Mouse (Mus musculus): ENCODE measurements around the gene Abcb11. TPM values are rescaled to one million over a fixed set of nuclear protein-coding genes. Genes with fewer than 3 reads are reported as not detected.

Gene Abcb11
- polyA plus RNA-seq, 1 experiment from 2014 or later, result not detected

- H3K4me1 ChIP-seq (ENCODE audit: control insufficient read depth, insufficient read depth, low read length), result no peaks in the 10 kb centered on the region
- H3K27me3 ChIP-seq (ENCODE audit: control insufficient read depth, insufficient read depth, low read length), result no peaks in the 10 kb centered on the region
- DNase-seq (ENCODE audit: low spot score), result peak; percentile 96
- ATAC-seq (replicated peaks; ENCODE audit: insufficient number of reproducible peaks, low FRiP score, low TSS enrichment, low read depth), result peak; percentile 99
- H3K27ac ChIP-seq (replicated peaks; ENCODE audit: low read depth, low read length), result peak within 1 kb of the TSS; percentile 61; the same call in 1 of the 2 replicates
- H3K4me2 ChIP-seq (ENCODE audit: low read depth, low read length), result peak within 1 kb of the TSS; percentile 32
- no peaks in the 10 kb centered on the region for H3K9me3 ChIP-seq (replicated peaks; ENCODE audit: control insufficient read depth, low read length)
- under 1% methylated on average over 46 of the region's 46 CpGs for WGBS
- peak within 1 kb of the TSS; percentile 77 for H3K4me3 ChIP-seq (ENCODE audit: low read depth, low read length)
- H3K36me3 ChIP-seq (replicated peaks; ENCODE audit: control insufficient read depth, insufficient read depth, low read depth, low read length), result peaks cover 4% of the 10 kb centered on the region
- peak within 1 kb of the TSS; percentile 86 for H3K9ac ChIP-seq (replicated peaks; ENCODE audit: low read length)
Observed at GRCm38 (mm10) chr2:69205791-69206351, 136.5 kb downstream of the Abcb11 start, which contains the start of gene Spc25. Spc25 (minus strand) TSS chr2:69206194.

- no peaks in the 10 kb centered on the region for H3K9me3 ChIP-seq (replicated peaks; ENCODE audit: control insufficient read depth, low read length)
- peak overlapping the region; percentile 32 for H3K4me2 ChIP-seq (ENCODE audit: low read depth, low read length)
- peak overlapping the region; percentile 86 for H3K9ac ChIP-seq (replicated peaks; ENCODE audit: low read length)
- H3K36me3 ChIP-seq (replicated peaks; ENCODE audit: control insufficient read depth, insufficient read depth, low read depth, low read length), result peaks cover 4% of the 10 kb centered on the region
- H3K4me3 ChIP-seq (ENCODE audit: low read depth, low read length), result peak overlapping the region; percentile 77
- ATAC-seq (replicated peaks; ENCODE audit: insufficient number of reproducible peaks, low FRiP score, low TSS enrichment, low read depth) (no peak), DNase-seq (ENCODE audit: low spot score) (no peak)
- H3K27ac ChIP-seq (replicated peaks; ENCODE audit: low read depth, low read length), result no peak overlapping the region
- WGBS, result 26% methylated on average over 6 of the region's 6 CpGs
- H3K27me3 ChIP-seq (ENCODE audit: control insufficient read depth, insufficient read depth, low read length), result no peaks in the 10 kb centered on the region
- H3K4me1 ChIP-seq (ENCODE audit: control insufficient read depth, insufficient read depth, low read length), result no peaks in the 10 kb centered on the region
Observed at GRCm38 (mm10) chr2:69205185-69205584, 137.2 kb downstream of the Abcb11 start.

GRCm38 (mm10) chr2:69193555-69193954, 148.9 kb downstream of the Abcb11 start:
- Histone ChIP-seq H3K9me3 (replicated peaks; ENCODE audit: control insufficient read depth, low read length) (no peaks in the 10 kb centered on the region), H3K9ac (replicated peaks; ENCODE audit: low read length) (no peak overlapping the region), H3K27ac (replicated peaks; ENCODE audit: low read depth, low read length) (no peak overlapping the region), H3K4me3 (ENCODE audit: low read depth, low read length) (no peak overlapping the region), H3K27me3 (ENCODE audit: control insufficient read depth, insufficient read depth, low read length) (no peaks in the 10 kb centered on the region), H3K4me1 (ENCODE audit: control insufficient read depth, insufficient read depth, low read length) (no peaks in the 10 kb centered on the region), H3K36me3 (replicated peaks; ENCODE audit: control insufficient read depth, insufficient read depth, low read depth, low read length) (peaks cover 4% of the 10 kb centered on the region), H3K4me2 (ENCODE audit: low read depth, low read length) (no peak overlapping the region)
- no peak for ATAC-seq (replicated peaks; ENCODE audit: insufficient number of reproducible peaks, low FRiP score, low TSS enrichment, low read depth)
- no peak for DNase-seq (ENCODE audit: low spot score)
- 91% methylated on average over 5 of the region's 5 CpGs for WGBS

GRCm38 (mm10) chr2:69191059-69191458, 151.4 kb downstream of the Abcb11 start:
- Histone ChIP-seq H3K4me1 (ENCODE audit: control insufficient read depth, insufficient read depth, low read length) (no peaks in the 10 kb centered on the region), H3K4me2 (ENCODE audit: low read depth, low read length) (no peak overlapping the region), H3K27me3 (ENCODE audit: control insufficient read depth, insufficient read depth, low read length) (no peaks in the 10 kb centered on the region), H3K9ac (replicated peaks; ENCODE audit: low read length) (no peak overlapping the region), H3K4me3 (ENCODE audit: low read depth, low read length) (no peak overlapping the region), H3K36me3 (replicated peaks; ENCODE audit: control insufficient read depth, insufficient read depth, low read depth, low read length) (peaks cover 3% of the 10 kb centered on the region; the same call in 1 of the 2 replicates), H3K27ac (replicated peaks; ENCODE audit: low read depth, low read length) (no peak overlapping the region), H3K9me3 (replicated peaks; ENCODE audit: control insufficient read depth, low read length) (no peaks in the 10 kb centered on the region)
- WGBS, result 87% methylated on average over 5 of the region's 5 CpGs
- no peak for DNase-seq (ENCODE audit: low spot score)
- ATAC-seq (replicated peaks; ENCODE audit: insufficient number of reproducible peaks, low FRiP score, low TSS enrichment, low read depth), result no peak

- Histone ChIP-seq H3K27ac (replicated peaks; ENCODE audit: low read depth, low read length) (no peak overlapping the region), H3K9ac (replicated peaks; ENCODE audit: low read length) (no peak overlapping the region), H3K4me1 (ENCODE audit: control insufficient read depth, insufficient read depth, low read length) (no peaks in the 10 kb centered on the region), H3K9me3 (replicated peaks; ENCODE audit: control insufficient read depth, low read length) (no peaks in the 10 kb centered on the region), H3K27me3 (ENCODE audit: control insufficient read depth, insufficient read depth, low read length) (no peaks in the 10 kb centered on the region), H3K36me3 (replicated peaks; ENCODE audit: control insufficient read depth, insufficient read depth, low read depth, low read length) (peaks cover 3% of the 10 kb centered on the region; the same call in 1 of the 2 replicates), H3K4me2 (ENCODE audit: low read depth, low read length) (no peak overlapping the region), H3K4me3 (ENCODE audit: low read depth, low read length) (no peak overlapping the region)
- WGBS, result 86% methylated on average over 4 of the region's 4 CpGs
- DNase-seq (ENCODE audit: low spot score), result no peak
- no peak for ATAC-seq (replicated peaks; ENCODE audit: insufficient number of reproducible peaks, low FRiP score, low TSS enrichment, low read depth)
Observed at GRCm38 (mm10) chr2:69189222-69189621, 153.2 kb downstream of the Abcb11 start.

GRCm38 (mm10) chr2:69188732-69189131, 153.7 kb downstream of the Abcb11 start:
- no peaks in the 10 kb centered on the region for H3K9me3 ChIP-seq (replicated peaks; ENCODE audit: control insufficient read depth, low read length)
- no peaks in the 10 kb centered on the region for H3K4me1 ChIP-seq (ENCODE audit: control insufficient read depth, insufficient read depth, low read length)
- no peaks in the 10 kb centered on the region for H3K27me3 ChIP-seq (ENCODE audit: control insufficient read depth, insufficient read depth, low read length)
- H3K4me2 ChIP-seq (ENCODE audit: low read depth, low read length), result no peak overlapping the region
- no peak overlapping the region for H3K4me3 ChIP-seq (ENCODE audit: low read depth, low read length)
- 94% methylated on average over 6 of the region's 6 CpGs for WGBS
- DNase-seq (ENCODE audit: low spot score), result no peak
- no peak for ATAC-seq (replicated peaks; ENCODE audit: insufficient number of reproducible peaks, low FRiP score, low TSS enrichment, low read depth)
- no peak overlapping the region for H3K9ac ChIP-seq (replicated peaks; ENCODE audit: low read length)
- H3K36me3 ChIP-seq (replicated peaks; ENCODE audit: control insufficient read depth, insufficient read depth, low read depth, low read length), result peaks cover 2% of the 10 kb centered on the region; the same call in 1 of the 2 replicates
- no peak overlapping the region for H3K27ac ChIP-seq (replicated peaks; ENCODE audit: low read depth, low read length)

Other genes starting within 250 kb of the Abcb11 start
- 0.58 and 0.75 TPM in 2 replicates for gene Nostrin, start 206.8 kb downstream of the Abcb11 start, polyA plus RNA-seq (2014; fragmentation: Nextera tagmentation; extraction: Ambion mirVana)
- gene Spc25, start 136.4 kb downstream of the Abcb11 start, polyA plus RNA-seq (2014; fragmentation: Nextera tagmentation; extraction: Ambion mirVana), result 231 and 241 TPM in 2 replicates
- 0.11 and 0.15 TPM in 2 replicates for gene G6pc2, start 131.5 kb downstream of the Abcb11 start, polyA plus RNA-seq (2014; fragmentation: Nextera tagmentation; extraction: Ambion mirVana)
- not detected in 2 replicates for gene Dhrs9, start 37.8 kb upstream of the Abcb11 start, polyA plus RNA-seq (2014; fragmentation: Nextera tagmentation; extraction: Ambion mirVana)
- gene Lrp2, start 243.4 kb upstream of the Abcb11 start, polyA plus RNA-seq (2014; fragmentation: Nextera tagmentation; extraction: Ambion mirVana), result 1.7 and 2.4 TPM in 2 replicates